Mouse (Mus musculus): ENCODE measurements around the gene Mtnr1b. TPM values are rescaled to one million over a fixed set of nuclear protein-coding genes. Genes with fewer than 3 reads are reported as not detected.

Gene Mtnr1b
- total and polyA plus RNA-seq, 2 experiments from 2014 or later: not detected

- Histone ChIP-seq H3K4me1 (ENCODE audit: insufficient read depth) (no peaks in the 10 kb centered on the region), H3K27ac (ENCODE audit: low read depth, low read length) (no peak overlapping the region; the same call in 1 of the 2 replicates), H3K9me3 (ENCODE audit: low read length) (no peaks in the 10 kb centered on the region), H3K27me3 (ENCODE audit: insufficient read depth, low read length) (no peaks in the 10 kb centered on the region), H3K4me2 (ENCODE audit: low read depth) (no peak overlapping the region), H3K36me3 (ENCODE audit: insufficient read depth) (no peaks in the 10 kb centered on the region), H3K4me3 (ENCODE audit: low read depth, low read length) (no peak overlapping the region), H3K9ac (no peak overlapping the region)
- peak; percentile 53; the same call in 1 of the 2 replicates for ATAC-seq
- WGBS: 23% methylated on average over 9 of the region's 9 CpGs
- TF ChIP-seq CTCF (IDR thresholded peaks at IDR 0.05; ENCODE audit: low read depth): no peak
- peak; percentile 16 for DNase-seq
Measured at GRCm38 (mm10) chr9:15903948-15904750, 29.8 kb upstream of the Mtnr1b start.

- Histone ChIP-seq H3K9ac (no peak overlapping the region), H3K4me3 (ENCODE audit: low read depth, low read length) (no peak overlapping the region), H3K27ac (ENCODE audit: low read depth, low read length) (no peak overlapping the region), H3K9me3 (ENCODE audit: low read length) (no peaks in the 10 kb centered on the region), H3K4me1 (ENCODE audit: insufficient read depth) (no peaks in the 10 kb centered on the region), H3K27me3 (ENCODE audit: insufficient read depth, low read length) (no peaks in the 10 kb centered on the region), H3K4me2 (ENCODE audit: low read depth) (no peak overlapping the region), H3K36me3 (ENCODE audit: insufficient read depth) (no peaks in the 10 kb centered on the region)
- no peak for DNase-seq
- ATAC-seq: peak; percentile 78
- 30% methylated on average over 2 of the region's 2 CpGs for WGBS
- no peak for TF ChIP-seq CTCF (IDR thresholded peaks at IDR 0.05; ENCODE audit: low read depth)
Measured at GRCm38 (mm10) chr9:15898112-15898511, 23.8 kb upstream of the Mtnr1b start.

GRCm38 (mm10) chr9:15886756-15887155, 12.4 kb upstream of the Mtnr1b start:
- no peaks in the 10 kb centered on the region for H3K36me3 ChIP-seq (ENCODE audit: insufficient read depth)
- H3K4me3 ChIP-seq (ENCODE audit: low read depth, low read length): no peak overlapping the region
- H3K4me1 ChIP-seq (ENCODE audit: insufficient read depth): no peaks in the 10 kb centered on the region
- no peak overlapping the region for H3K4me2 ChIP-seq (ENCODE audit: low read depth)
- no peak overlapping the region for H3K27ac ChIP-seq (ENCODE audit: low read depth, low read length)
- DNase-seq (peak; percentile 38), ATAC-seq (peak; percentile 83)
- H3K9me3 ChIP-seq (ENCODE audit: low read length): no peaks in the 10 kb centered on the region
- H3K27me3 ChIP-seq (ENCODE audit: insufficient read depth, low read length): no peaks in the 10 kb centered on the region
- 51% methylated on average over 5 of the region's 5 CpGs for WGBS
- TF ChIP-seq CTCF (IDR thresholded peaks at IDR 0.05; ENCODE audit: low read depth): no peak
- H3K9ac ChIP-seq: no peak overlapping the region

GRCm38 (mm10) chr9:15880754-15881153, 6.4 kb upstream of the Mtnr1b start:
- no peak for ATAC-seq
- Histone ChIP-seq H3K27ac (ENCODE audit: low read depth, low read length) (no peak overlapping the region), H3K4me2 (ENCODE audit: low read depth) (no peak overlapping the region), H3K36me3 (ENCODE audit: insufficient read depth) (no peaks in the 10 kb centered on the region), H3K9me3 (ENCODE audit: low read length) (no peaks in the 10 kb centered on the region), H3K4me3 (ENCODE audit: low read depth, low read length) (no peak overlapping the region), H3K4me1 (ENCODE audit: insufficient read depth) (no peaks in the 10 kb centered on the region), H3K9ac (no peak overlapping the region), H3K27me3 (ENCODE audit: insufficient read depth, low read length) (no peaks in the 10 kb centered on the region)
- no peak for TF ChIP-seq CTCF (IDR thresholded peaks at IDR 0.05; ENCODE audit: low read depth)
- no peak for DNase-seq

GRCm38 (mm10) chr9:15880160-15880603, 5.8 kb upstream of the Mtnr1b start:
- H3K9ac ChIP-seq: no peak overlapping the region
- no peak overlapping the region for H3K4me2 ChIP-seq (ENCODE audit: low read depth)
- no peaks in the 10 kb centered on the region for H3K4me1 ChIP-seq (ENCODE audit: insufficient read depth)
- peak; percentile 34; the same call in 1 of the 2 replicates for ATAC-seq
- no peaks in the 10 kb centered on the region for H3K36me3 ChIP-seq (ENCODE audit: insufficient read depth)
- no peak overlapping the region for H3K27ac ChIP-seq (ENCODE audit: low read depth, low read length)
- H3K27me3 ChIP-seq (ENCODE audit: insufficient read depth, low read length): no peaks in the 10 kb centered on the region
- no peak overlapping the region for H3K4me3 ChIP-seq (ENCODE audit: low read depth, low read length)
- DNase-seq: peak; percentile 70
- TF ChIP-seq CTCF (IDR thresholded peaks at IDR 0.05; ENCODE audit: low read depth): peak; percentile 82
- no peaks in the 10 kb centered on the region for H3K9me3 ChIP-seq (ENCODE audit: low read length)
- WGBS: 19% methylated on average over 3 of the region's 3 CpGs

GRCm38 (mm10) chr9:15870013-15870412, 4.3 kb downstream of the Mtnr1b start:
- Histone ChIP-seq H3K9me3 (ENCODE audit: low read length) (no peaks in the 10 kb centered on the region), H3K9ac (no peak overlapping the region), H3K4me3 (ENCODE audit: low read depth, low read length) (no peak overlapping the region), H3K4me2 (ENCODE audit: low read depth) (no peak overlapping the region), H3K27me3 (ENCODE audit: insufficient read depth, low read length) (no peaks in the 10 kb centered on the region), H3K36me3 (ENCODE audit: insufficient read depth) (no peaks in the 10 kb centered on the region), H3K4me1 (ENCODE audit: insufficient read depth) (no peaks in the 10 kb centered on the region), H3K27ac (ENCODE audit: low read depth, low read length) (no peak overlapping the region)
- DNase-seq (no peak), ATAC-seq (no peak)
- TF ChIP-seq CTCF (IDR thresholded peaks at IDR 0.05; ENCODE audit: low read depth): no peak
- 51% methylated on average over 4 of the region's 4 CpGs for WGBS

GRCm38 (mm10) chr9:15869456-15869855, 4.9 kb downstream of the Mtnr1b start:
- ATAC-seq: no peak
- H3K27me3 ChIP-seq (ENCODE audit: insufficient read depth, low read length): no peaks in the 10 kb centered on the region
- H3K4me1 ChIP-seq (ENCODE audit: insufficient read depth): no peaks in the 10 kb centered on the region
- no peak for DNase-seq
- no peaks in the 10 kb centered on the region for H3K36me3 ChIP-seq (ENCODE audit: insufficient read depth)
- no peaks in the 10 kb centered on the region for H3K9me3 ChIP-seq (ENCODE audit: low read length)
- TF ChIP-seq CTCF (IDR thresholded peaks at IDR 0.05; ENCODE audit: low read depth): no peak
- H3K4me3 ChIP-seq (ENCODE audit: low read depth, low read length): no peak overlapping the region
- WGBS: 33% methylated on average over 4 of the region's 4 CpGs
- H3K4me2 ChIP-seq (ENCODE audit: low read depth): no peak overlapping the region
- H3K9ac ChIP-seq: no peak overlapping the region
- H3K27ac ChIP-seq (ENCODE audit: low read depth, low read length): no peak overlapping the region
